Mouse (Mus musculus): Measurements from ENCODE around the gene Limch1.

Limch1 gene

GRCm38 (mm10) chr5:66785995-66786620 is 40.5 kb downstream of the Limch1 start:
- DNase-seq (ENCODE audit: low spot score in 2 of 2), result no peak

DNA sequence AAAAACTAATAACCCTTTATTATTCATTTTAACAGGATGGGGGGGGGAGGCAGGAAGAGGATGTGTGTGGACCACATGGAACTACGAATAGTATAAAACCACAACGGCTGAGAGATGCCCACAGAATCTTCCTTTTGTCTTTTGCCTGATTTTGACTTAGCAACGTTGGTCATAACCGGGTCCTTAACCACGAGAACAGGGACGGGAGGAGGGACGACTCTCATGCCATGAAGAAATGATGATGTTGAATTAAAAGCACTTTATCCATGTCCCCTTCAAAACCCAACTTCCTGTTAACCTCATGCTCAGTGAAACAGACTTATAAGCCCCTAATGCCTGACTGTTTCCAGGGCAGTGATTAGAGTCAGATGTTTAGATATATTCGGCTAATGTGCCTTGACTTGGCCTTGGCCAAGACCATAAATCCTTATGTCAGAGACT is 41.0 kb downstream of the Limch1 start:
- DNase-seq (ENCODE audit: low spot score in 2 of 2), result no peak

GRCm38 (mm10) chr5:66789041-66789440 is 43.4 kb downstream of the Limch1 start:
- DNase-seq (ENCODE audit: low spot score in 2 of 2), result no peak

DNA sequence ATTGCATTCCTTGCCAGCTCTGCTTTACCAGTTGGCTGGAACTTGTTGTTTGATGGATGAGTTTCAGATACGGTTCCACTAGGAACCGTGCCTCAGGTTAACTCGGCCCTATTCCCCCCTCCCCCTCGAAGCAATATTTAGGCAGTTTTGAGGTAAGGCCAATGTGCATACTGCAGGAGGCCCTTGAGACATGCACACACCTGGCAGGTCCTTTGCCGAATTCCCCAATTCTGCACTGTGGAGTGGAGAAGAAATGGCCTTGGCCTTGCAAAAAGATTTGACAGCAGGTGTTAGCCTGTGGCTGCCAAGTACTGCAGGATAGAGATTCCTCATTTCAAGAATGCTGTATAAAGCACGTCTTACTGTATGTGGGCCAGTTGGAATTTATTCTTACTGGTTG is 45.5 kb downstream of the Limch1 start:
- no peak for DNase-seq (ENCODE audit: low spot score in 2 of 2)

- no peak for DNase-seq (ENCODE audit: low spot score in 2 of 2)
These were observed 47.6 kb downstream of the Limch1 start for GRCm38 (mm10) chr5:66793251-66793650.

GRCm38 (mm10) chr5:66797326-66797725 is 51.7 kb downstream of the Limch1 start:
- no peak for DNase-seq (ENCODE audit: low spot score in 2 of 2)

DNA sequence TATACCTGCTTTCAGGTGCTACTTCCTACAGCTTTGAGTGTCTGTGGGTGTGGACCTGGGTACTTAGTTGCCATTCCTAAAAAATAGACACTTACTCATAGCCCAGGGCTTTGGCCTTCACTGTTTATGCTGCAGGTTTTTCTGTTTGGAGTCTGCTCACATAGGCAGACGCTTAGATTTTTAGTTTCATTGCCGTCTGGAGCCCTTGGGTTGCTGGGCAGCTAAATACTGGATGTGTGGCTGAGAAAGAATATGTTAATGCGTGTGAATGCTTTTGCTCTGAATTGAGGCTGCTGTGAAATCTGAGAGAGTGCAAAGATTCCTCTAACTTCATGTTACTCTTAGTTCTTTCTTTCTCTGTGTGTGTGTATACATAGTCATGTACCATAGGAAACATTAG is 52.5 kb downstream of the Limch1 start:
- DNase-seq (ENCODE audit: low spot score in 2 of 2), result no peak

- DNase-seq (ENCODE audit: low spot score in 2 of 2), result no peak
These were observed 53.0 kb downstream of the Limch1 start for GRCm38 (mm10) chr5:66798591-66799003.

GRCm38 (mm10) chr5:66800243-66800642 is 54.6 kb downstream of the Limch1 start:
- DNase-seq (ENCODE audit: low spot score in 2 of 2), result no peak

GRCm38 (mm10) chr5:66800977-66801376 is 55.4 kb downstream of the Limch1 start:
- DNase-seq (ENCODE audit: low spot score in 2 of 2), result no peak

GRCm38 (mm10) chr5:66802196-66802595 is 56.6 kb downstream of the Limch1 start:
- DNase-seq (ENCODE audit: low spot score in 2 of 2), result peak; percentile 16

DNA sequence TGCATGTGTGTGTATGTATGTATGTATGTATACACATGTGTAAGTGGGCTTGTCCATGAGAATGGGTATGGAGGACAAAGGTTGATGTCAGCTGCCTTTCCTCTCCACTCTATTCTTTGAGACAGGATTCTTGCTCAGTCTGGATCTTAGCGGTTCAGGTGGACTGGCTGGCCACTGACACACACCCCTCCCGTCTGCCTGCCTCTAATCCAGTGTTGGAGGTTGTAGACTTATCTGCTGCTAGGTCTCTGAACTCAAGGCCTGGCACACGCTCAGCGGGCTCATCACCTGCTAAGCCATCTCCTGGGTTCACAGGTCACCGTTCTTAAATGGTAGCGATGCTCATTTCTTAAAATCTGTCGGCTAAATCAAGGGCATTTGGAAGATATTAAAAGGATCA is 60.7 kb downstream of the Limch1 start:
- DNase-seq (ENCODE audit: low spot score in 2 of 2), result no peak

DNA sequence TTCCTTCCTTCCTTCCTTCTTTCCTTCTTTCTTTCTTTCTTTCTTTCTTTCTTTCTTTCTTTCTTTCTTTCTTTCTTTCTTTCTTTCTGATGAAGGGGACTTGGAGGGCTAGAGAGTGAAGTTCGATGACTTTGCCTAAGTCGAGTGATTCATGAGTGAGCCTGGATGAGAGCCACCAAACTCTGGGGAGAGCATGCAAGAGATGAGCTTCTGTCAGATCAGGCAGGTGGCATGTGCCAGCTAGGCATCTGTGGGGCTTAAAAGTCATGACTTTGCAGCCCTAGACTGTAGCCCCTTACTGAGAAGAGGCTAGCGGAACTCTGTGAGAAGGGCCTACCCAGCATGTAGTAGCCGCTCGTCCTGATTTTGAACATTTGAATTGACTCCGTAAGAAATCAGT is 62.1 kb downstream of the Limch1 start:
- DNase-seq (ENCODE audit: low spot score in 2 of 2), result no peak

- no peak for DNase-seq (ENCODE audit: low spot score in 2 of 2)
These were observed 63.5 kb downstream of the Limch1 start for GRCm38 (mm10) chr5:66809016-66809570.

- DNase-seq (ENCODE audit: low spot score in 2 of 2), result no peak
These were observed 64.8 kb downstream of the Limch1 start for GRCm38 (mm10) chr5:66810396-66810795.

DNA sequence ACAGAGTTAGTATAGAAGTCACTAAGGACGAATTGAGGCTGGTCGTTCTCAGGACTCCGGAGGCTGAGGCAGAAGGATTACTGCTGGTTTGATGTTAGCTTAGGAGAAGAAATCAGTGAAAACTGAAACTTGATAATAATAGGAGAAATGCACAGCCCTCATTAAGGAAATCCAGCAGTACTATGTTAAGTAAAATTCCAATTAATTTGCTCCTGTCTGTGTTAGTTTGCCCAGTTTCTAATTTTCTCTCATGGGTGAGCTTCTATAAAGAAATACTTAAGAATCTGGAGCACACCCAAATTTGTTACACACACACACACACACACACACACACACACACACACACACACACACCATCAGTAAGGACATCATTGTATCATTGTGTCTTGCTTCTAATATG is 69.0 kb downstream of the Limch1 start:
- no peak for DNase-seq (ENCODE audit: low spot score in 2 of 2)

GRCm38 (mm10) chr5:66815877-66816276 is 70.2 kb downstream of the Limch1 start:
- no peak for DNase-seq (ENCODE audit: low spot score in 2 of 2)

- no peak for DNase-seq (ENCODE audit: low spot score in 2 of 2)
These were observed 71.1 kb downstream of the Limch1 start for GRCm38 (mm10) chr5:66816751-66817150.

DNA sequence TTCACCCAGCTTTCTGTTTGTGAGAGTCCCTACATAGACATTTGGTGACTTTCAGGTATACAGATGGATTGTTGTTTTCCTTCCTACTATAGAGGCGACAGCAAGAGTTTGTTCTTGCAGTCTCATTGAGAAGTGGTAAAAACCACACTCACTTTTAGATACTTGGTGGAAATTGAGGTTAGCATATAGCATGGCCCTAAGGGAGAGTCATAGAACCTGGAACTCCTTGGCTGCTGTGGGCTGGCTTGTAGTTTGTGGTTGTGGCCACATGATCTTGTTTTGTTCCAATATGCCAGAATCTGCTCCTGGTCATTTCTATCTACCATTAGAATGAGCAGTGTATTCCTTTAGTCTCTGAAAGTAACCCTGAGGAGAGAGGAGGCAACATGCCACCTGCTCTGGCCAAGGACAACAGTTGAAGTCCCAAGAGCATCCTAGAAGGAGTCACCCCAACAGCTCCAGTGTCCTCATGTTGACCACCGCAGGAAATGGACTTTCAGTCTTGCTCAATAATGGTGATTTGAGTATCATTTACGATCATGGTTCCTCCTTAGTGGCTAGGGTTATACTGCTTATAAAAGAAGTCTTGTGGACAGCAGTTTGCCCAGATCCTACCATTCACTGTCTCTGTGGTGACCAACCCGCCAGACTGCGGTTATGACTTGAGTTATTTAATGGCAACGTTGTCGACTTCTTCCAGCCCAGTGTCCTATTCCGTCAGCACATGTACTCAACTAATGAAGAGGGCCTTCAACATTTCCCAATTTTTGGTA is 71.7 kb downstream of the Limch1 start:
- DNase-seq (ENCODE audit: low spot score in 2 of 2), result no peak

DNA sequence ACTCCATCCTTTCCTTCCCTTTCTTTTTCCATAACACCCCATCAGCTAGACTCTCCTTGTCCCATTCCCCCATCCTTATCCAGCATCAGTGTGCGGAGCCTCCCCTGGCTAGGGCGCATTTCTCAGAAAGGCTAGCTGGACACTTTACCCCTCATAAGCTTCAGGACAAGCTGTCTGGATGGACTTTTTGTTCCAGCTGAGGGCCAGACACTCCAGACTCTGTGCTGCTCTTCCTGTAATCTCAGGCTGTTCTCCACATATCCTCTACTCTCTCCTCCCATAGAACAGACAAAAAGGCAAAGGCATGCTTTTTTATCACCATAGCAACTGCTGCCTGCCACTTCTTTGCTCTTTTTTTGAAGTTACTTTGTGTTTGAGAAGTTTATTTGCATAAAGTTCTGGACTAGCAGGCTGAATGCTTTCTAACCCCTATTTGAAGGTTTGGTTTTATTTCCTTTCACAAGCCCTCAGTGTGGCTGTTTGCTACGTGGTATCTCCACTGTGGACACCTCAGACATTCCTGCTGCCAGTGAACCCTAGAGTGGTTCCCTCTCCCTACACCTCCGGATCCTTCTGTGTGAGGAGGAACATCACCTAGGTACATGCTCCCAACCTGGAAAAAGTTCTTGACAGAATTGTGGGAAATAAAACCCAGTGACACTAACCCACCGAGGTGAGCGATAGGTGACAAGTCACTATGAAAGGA is 77.0 kb downstream of the Limch1 start:
- no peak for DNase-seq (ENCODE audit: low spot score in 2 of 2)

DNA sequence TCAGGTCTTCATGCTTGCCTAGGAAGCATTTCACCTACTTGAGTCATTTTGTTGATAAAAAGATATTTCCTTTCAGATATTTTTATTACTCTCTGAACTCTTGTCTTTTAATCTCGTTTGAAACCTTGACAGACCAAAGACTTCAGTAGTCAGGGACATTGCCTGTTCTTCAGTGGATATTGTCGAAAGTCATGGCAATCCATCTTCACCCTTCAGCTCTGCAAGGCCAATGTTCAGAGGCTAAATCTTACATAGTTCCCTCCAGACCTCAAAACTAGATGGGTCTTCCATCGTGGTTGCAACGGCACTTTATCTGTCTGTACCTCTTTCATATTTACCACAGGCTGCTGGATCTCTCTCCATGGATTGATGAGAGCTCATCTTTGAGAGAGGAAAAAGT is 80.0 kb downstream of the Limch1 start:
- no peak for DNase-seq (ENCODE audit: low spot score in 2 of 2)

GRCm38 (mm10) chr5:66826844-66827243 is 81.2 kb downstream of the Limch1 start:
- DNase-seq (ENCODE audit: low spot score in 2 of 2), result no peak

- DNase-seq (ENCODE audit: low spot score in 2 of 2), result no peak
These were observed 83.9 kb downstream of the Limch1 start for GRCm38 (mm10) chr5:66829505-66829904.

Measured in thymus, postnatal 10 days (tissue).